9 mouse cellular contexts compared by ENCODE assay signal in genomic region chr16:95824720-95825534, GRCm38 (mm10).
DNase-seq lines count a peak whose midpoint lies in the region; ATAC-seq lines count a peak whose summit lies in the region.
"Had no signal": no experiment of that assay in that cellular context is flagged by ENCODE, and none has a peak within 500 bp of the region (broad histone marks: within the 10 kb centered on the region; RNA-seq: fewer than 3 reads in every experiment).

No protein-coding gene starts in this region.

- no peaks in the 10 kb centered on the region for H3K9me3 ChIP-seq in embryonic facial prominence, embryonic 13.5 days
- no peaks in the 10 kb centered on the region for H3K9me3 ChIP-seq in limb, embryonic 10.5 days (replicated peaks)
- H3K9me3 ChIP-seq in midbrain, embryonic 11.5 days (ENCODE audit: control insufficient read depth, low read length): no peaks in the 10 kb centered on the region
- H3K9me3 ChIP-seq in forebrain, embryonic 16.5 days (ENCODE audit: control insufficient read depth, low read length): no peaks in the 10 kb centered on the region
- H3K9me3 ChIP-seq: midbrain, embryonic 12.5 days had no signal

- no peaks in the 10 kb centered on the region for H3K27me3 ChIP-seq in embryonic facial prominence, embryonic 13.5 days
- no peaks in the 10 kb centered on the region for H3K27me3 ChIP-seq in limb, embryonic 10.5 days (ENCODE audit: low read depth, poor library complexity, severe bottlenecking)
- H3K27me3 ChIP-seq in midbrain, embryonic 11.5 days (ENCODE audit: control insufficient read depth, insufficient read depth, low read length): no peaks in the 10 kb centered on the region
- H3K27me3 ChIP-seq in forebrain, embryonic 16.5 days (replicated peaks; ENCODE audit: control insufficient read depth, insufficient read depth, low read length): no peaks in the 10 kb centered on the region
- H3K27me3 ChIP-seq: midbrain, embryonic 12.5 days had no signal

- peak; percentile 30 for DNase-seq in thymus, postnatal 4 days
- DNase-seq in thymus, postnatal 14 days: no peak
- DNase-seq in limb, embryonic 10.5 days (ENCODE audit: low spot score): peak; percentile 66
- DNase-seq in midbrain, embryonic 11.5 days (ENCODE audit: low spot score, missing footprints): peak; percentile 90
- DNase-seq in testis, postnatal 10 days (ENCODE audit: low spot score): peak; percentile 60

- peaks cover 31% of the 10 kb centered on the region for H3K4me1 ChIP-seq in embryonic facial prominence, embryonic 13.5 days
- H3K4me1 ChIP-seq in limb, embryonic 10.5 days: peaks cover 51% of the 10 kb centered on the region
- no peaks in the 10 kb centered on the region; the same call in 1 of the 2 replicates for H3K4me1 ChIP-seq in midbrain, embryonic 11.5 days (ENCODE audit: control insufficient read depth, insufficient read depth, low read length)
- H3K4me1 ChIP-seq in forebrain, embryonic 16.5 days (replicated peaks; ENCODE audit: control insufficient read depth, insufficient read depth, low read length): peaks cover 7% of the 10 kb centered on the region

- H3K36me3 ChIP-seq in embryonic facial prominence, embryonic 13.5 days: no peaks in the 10 kb centered on the region
- H3K36me3 ChIP-seq in limb, embryonic 10.5 days: no peaks in the 10 kb centered on the region
- H3K36me3 ChIP-seq in midbrain, embryonic 11.5 days (ENCODE audit: control insufficient read depth, insufficient read depth, low read length): no peaks in the 10 kb centered on the region
- H3K36me3 ChIP-seq in forebrain, embryonic 16.5 days (ENCODE audit: control insufficient read depth, insufficient read depth): no peaks in the 10 kb centered on the region
- H3K36me3 ChIP-seq: midbrain, embryonic 12.5 days had no signal

- peak; percentile 39; the same call in 1 of the 2 replicates for ATAC-seq in embryonic facial prominence, embryonic 13.5 days (ENCODE audit: insufficient number of reproducible peaks, insufficient read depth, low FRiP score, low TSS enrichment, low read depth)
- ATAC-seq in hematopoietic stem cell, adult 5-6 weeks (replicated peaks in 1 of 2; ENCODE audit: insufficient read depth in 1 of 2, low FRiP score in 2 of 2, low TSS enrichment in 1 of 2, low read depth in 1 of 2, poor library complexity in 2 of 2, severe bottlenecking in 2 of 2): peak; percentile 5 to 32; a peak in 3 of 4 replicates
- peak; percentile 61 for ATAC-seq in midbrain, embryonic 11.5 days (ENCODE audit: low FRiP score)
- no peak for ATAC-seq in forebrain, embryonic 16.5 days

- peak overlapping the region; percentile 24; the same call in 1 of the 2 replicates for H3K4me2 ChIP-seq in embryonic facial prominence, embryonic 13.5 days
- H3K4me2 ChIP-seq in midbrain, embryonic 11.5 days: no peak overlapping the region
- H3K4me2 ChIP-seq in forebrain, embryonic 16.5 days (ENCODE audit: low read length): no peak overlapping the region
- H3K4me2 ChIP-seq: midbrain, embryonic 12.5 days had no signal

- H3K27ac ChIP-seq in embryonic facial prominence, embryonic 13.5 days: peak overlapping the region; percentile 75
- peak overlapping the region; percentile 87 for H3K27ac ChIP-seq in limb, embryonic 10.5 days
- no peak overlapping the region for H3K27ac ChIP-seq in midbrain, embryonic 11.5 days (ENCODE audit: low read depth, low read length)
- no peak overlapping the region for H3K27ac ChIP-seq in forebrain, embryonic 16.5 days (ENCODE audit: low read length)
- H3K27ac ChIP-seq: midbrain, embryonic 12.5 days had no signal

- H3K4me3 ChIP-seq in embryonic facial prominence, embryonic 13.5 days: no peak overlapping the region
- H3K4me3 ChIP-seq in limb, embryonic 10.5 days: peak overlapping the region; percentile 19; the same call in 1 of the 2 replicates
- H3K4me3 ChIP-seq in midbrain, embryonic 11.5 days (ENCODE audit: low read depth, low read length): no peak overlapping the region
- H3K4me3 ChIP-seq in forebrain, embryonic 16.5 days (replicated peaks; ENCODE audit: low read length): no peak overlapping the region
- H3K4me3 ChIP-seq: midbrain, embryonic 12.5 days had no signal

- 20% methylated on average over 7 of the region's 7 CpGs for WGBS in embryonic facial prominence, embryonic 13.5 days
- 12% methylated on average over 7 of the region's 7 CpGs for WGBS in limb, embryonic 10.5 days
- WGBS in midbrain, embryonic 11.5 days: 44% methylated on average over 7 of the region's 7 CpGs
- 40% methylated on average over 7 of the region's 7 CpGs for WGBS in forebrain, embryonic 16.5 days

- no peak overlapping the region for H3K9ac ChIP-seq in embryonic facial prominence, embryonic 13.5 days
- no peak overlapping the region for H3K9ac ChIP-seq in midbrain, embryonic 11.5 days (ENCODE audit: low read length)
- H3K9ac ChIP-seq in forebrain, embryonic 16.5 days (replicated peaks; ENCODE audit: low read depth, low read length): no peak overlapping the region
- H3K9ac ChIP-seq: midbrain, embryonic 12.5 days had no signal

Comparison
In these comparisons a context has a peak if more than half of its experiments do, and no peak if none do; other contexts are left out.
1. H3K27ac ChIP-seq: peak in embryonic facial prominence, embryonic 13.5 days (single experiment) and limb, embryonic 10.5 days (single experiment); none in midbrain, embryonic 11.5 days (single experiment) and forebrain, embryonic 16.5 days (single experiment).